Mouse (Mus musculus) brain, embryonic 14.5 days (tissue): ENCODE data around the gene Tm4sf1. TPM values are rescaled to one million over a fixed set of nuclear protein-coding genes. Genes with fewer than 3 reads are reported as not detected.
A peak's percentile ranks its signal among the peaks of the same experiment; 100 is the strongest.

Experiments
- DNase-seq: peaks from one replicate; pipeline ENCODE4 v3.0.0-alpha.2; 2011; ENCODE audit warnings: low read depth
- CTCF ChIP-seq: fragments of 200-500 bp; IDR thresholded peaks from 2 replicates; pipeline ENCODE4 v1.5.1; 2012; ENCODE audit warnings: inconsistent platforms, mild to moderate bottlenecking, moderate library complexity, borderline replicate concordance; ENCODE audit not compliant: insufficient read depth, insufficient read length; ENCODE audit errors: extremely low read depth
- POLR2A ChIP-seq: fragments of 200-500 bp; IDR thresholded peaks from 2 replicates; pipeline ENCODE4 v1.6.1; 2012; ENCODE audit warnings: mild to moderate bottlenecking, inconsistent platforms, borderline replicate concordance; ENCODE audit not compliant: poor library complexity, insufficient read depth, insufficient read length, severe bottlenecking; ENCODE audit errors: extremely low read depth
- polyA plus RNA-seq: library from polyadenylated mRNA; depleted of rRNA; stranded (reverse); fragments of >200 nt; gene quantifications from 2 replicates; pipeline ENCODE4 v1.2.3, GENCODE M21; 2012; rRNA removed

Gene Tm4sf1
- polyA plus RNA-seq, 1 experiment, result 18.4 TPM

- DNase-seq, result no peak
- TF ChIP-seq CTCF, result no peak
- TF ChIP-seq POLR2A, result no peak
Observed at GRCm38 (mm10) chr3:57268994-57269393, 32.8 kb downstream of the Tm4sf1 start.

DNA sequence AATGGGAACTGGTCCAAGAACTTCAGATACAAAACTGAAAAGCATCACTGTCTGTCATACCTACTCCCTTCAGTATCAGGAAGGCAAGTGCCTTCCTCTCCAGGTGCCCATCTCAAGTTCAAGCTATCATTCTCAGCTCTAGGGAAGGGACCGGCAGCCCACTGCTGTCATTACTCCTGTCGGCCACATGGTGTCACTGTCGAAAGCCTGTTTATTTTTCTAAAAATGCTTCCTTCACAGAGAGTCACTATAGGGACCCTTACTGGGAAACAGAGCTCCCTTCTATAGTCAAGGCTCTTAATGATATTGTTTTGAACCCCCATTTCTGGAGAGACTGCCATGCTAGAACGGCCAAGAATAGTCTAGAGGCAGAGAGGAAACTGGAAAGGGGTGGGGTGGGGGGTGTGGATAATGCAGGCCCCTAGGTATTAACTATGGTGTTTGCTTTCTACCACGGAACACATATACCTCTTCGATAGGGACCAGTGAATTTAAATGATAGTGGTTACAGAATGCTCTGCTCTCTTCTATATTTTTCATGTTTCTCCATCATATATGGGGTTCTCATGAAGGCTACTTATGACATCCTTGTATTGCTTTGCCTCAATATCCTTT lies 34.1 kb downstream of the Tm4sf1 start:
- peak; percentile 70 for DNase-seq
- TF ChIP-seq CTCF, result peak; percentile 86
- no peak for TF ChIP-seq POLR2A

GRCm38 (mm10) chr3:57253041-57253440 lies 48.7 kb downstream of the Tm4sf1 start:
- no peak for DNase-seq
- no peak for TF ChIP-seq CTCF
- no peak for TF ChIP-seq POLR2A

DNA sequence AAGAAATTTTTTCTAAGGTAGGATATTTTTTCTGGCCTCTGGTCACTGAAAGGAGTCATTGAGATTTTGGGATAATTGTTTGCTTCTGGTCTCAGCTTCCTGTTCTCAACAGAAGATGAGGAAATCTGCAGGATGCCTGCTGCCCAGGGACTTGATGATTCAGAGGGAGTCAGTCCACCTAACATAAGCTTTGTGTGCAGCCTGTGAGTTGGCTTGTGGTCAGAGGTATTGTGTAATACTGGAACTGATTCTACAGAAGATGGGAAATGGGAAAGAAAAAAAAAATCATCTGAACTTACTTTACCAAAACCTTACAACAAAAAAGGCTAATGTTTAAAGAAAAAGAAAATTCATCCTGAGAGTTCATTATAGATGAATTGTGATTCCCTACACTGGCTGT lies 49.2 kb downstream of the Tm4sf1 start:
- TF ChIP-seq POLR2A (no peak), CTCF (no peak)
- DNase-seq, result no peak

DNA sequence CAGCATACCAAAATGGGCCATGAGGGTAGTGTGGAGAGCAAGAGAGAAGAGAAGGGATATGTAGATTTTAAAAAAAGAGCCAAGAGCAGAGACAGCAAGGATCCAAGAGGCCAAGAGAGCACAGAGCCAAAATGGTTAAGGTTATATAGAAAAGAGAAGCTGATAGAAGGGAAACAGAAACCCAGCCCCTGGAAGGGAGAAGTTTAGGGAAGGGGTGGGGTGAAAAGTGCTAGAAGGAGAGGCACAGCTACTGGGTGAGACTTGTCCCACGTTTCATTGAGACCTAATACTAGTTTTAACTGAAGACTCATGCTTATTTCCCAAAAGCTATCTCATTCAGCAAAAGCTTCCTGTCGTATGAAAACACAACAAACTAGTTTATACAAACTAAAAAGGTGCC lies 56.5 kb downstream of the Tm4sf1 start:
- DNase-seq, result no peak
- no peak for TF ChIP-seq POLR2A

Other genes with a start within 250 kb of the Tm4sf1 start
- gene Tm4sf4, start 123.3 kb upstream of the Tm4sf1 start, polyA plus RNA-seq, result 0.08 TPM in 1 of 2 replicates, not detected in the other